ENCODE assay signal across 8 mouse cellular contexts in the genomic region with DNA sequence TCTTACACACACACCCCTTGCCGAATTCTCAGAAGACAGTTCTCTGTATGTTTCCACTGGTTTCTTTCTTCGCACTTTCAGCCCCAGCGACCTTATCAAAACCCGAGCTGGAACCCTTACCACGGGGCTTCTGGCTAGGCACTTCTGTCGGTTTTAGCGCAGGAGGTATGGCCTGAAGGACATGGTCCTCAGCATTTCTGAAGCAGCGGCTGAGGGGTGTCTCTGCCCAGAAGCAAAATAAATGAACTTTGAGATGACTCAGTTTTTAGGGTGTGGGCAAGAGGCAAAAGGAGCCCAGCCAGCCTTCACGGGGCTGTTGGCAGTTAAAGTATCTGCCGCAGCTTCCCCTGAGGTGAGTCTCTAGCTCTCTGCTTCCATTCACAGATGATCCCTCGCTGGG.
DNase-seq lines count a peak whose midpoint lies in the region; ATAC-seq and TF ChIP-seq lines count a peak whose summit lies in the region.

No protein-coding gene starts in this region.

- ATAC-seq in lung, embryonic 14.5 days (ENCODE audit: insufficient read depth), result no peak
- ATAC-seq in forebrain, embryonic 12.5 days (ENCODE audit: low FRiP score), result no peak
- ATAC-seq in limb, embryonic 12.5 days (ENCODE audit: insufficient number of reproducible peaks, insufficient read depth, low FRiP score, low TSS enrichment, low read depth), result no peak
- ATAC-seq in neural tube, embryonic 14.5 days (ENCODE audit: low read depth), result no peak
- ATAC-seq in monocyte, adult 5-6 weeks (replicated peaks; ENCODE audit: insufficient number of reproducible peaks, low FRiP score, low TSS enrichment, poor library complexity, severe bottlenecking), result no peak
- ATAC-seq in frontal cortex, adult (ENCODE audit: low TSS enrichment), result no peak

- no peak for TF ChIP-seq CTCF in lung, embryonic 14.5 days (IDR thresholded peaks at IDR 0.05; ENCODE audit: low read depth)

- no peaks in the 10 kb centered on the region for H3K36me3 ChIP-seq in lung, embryonic 14.5 days (ENCODE audit: insufficient read depth)
- no peaks in the 10 kb centered on the region for H3K36me3 ChIP-seq in forebrain, embryonic 12.5 days (replicated peaks)
- no peaks in the 10 kb centered on the region for H3K36me3 ChIP-seq in limb, embryonic 12.5 days
- H3K36me3 ChIP-seq in neural tube, embryonic 14.5 days (ENCODE audit: control insufficient read depth, insufficient read depth, low read length), result no peaks in the 10 kb centered on the region

- H3K4me3 ChIP-seq in lung, embryonic 14.5 days (ENCODE audit: low read depth, low read length), result peak overlapping the region; percentile 44
- 0 out of 2 replicates have a peak overlapping the region, but pooled peaks have one; percentile 8 for H3K4me3 ChIP-seq in forebrain, embryonic 12.5 days (replicated peaks)
- H3K4me3 ChIP-seq in limb, embryonic 12.5 days (replicated peaks), result peak overlapping the region; percentile 50
- peak overlapping the region; percentile 42; the same call in 1 of the 2 replicates for H3K4me3 ChIP-seq in neural tube, embryonic 14.5 days (ENCODE audit: low read depth, low read length)

- peak overlapping the region; percentile 70 for H3K4me2 ChIP-seq in lung, embryonic 14.5 days
- H3K4me2 ChIP-seq in forebrain, embryonic 12.5 days, result peak overlapping the region; percentile 89
- peak overlapping the region; percentile 87 for H3K4me2 ChIP-seq in limb, embryonic 12.5 days
- H3K4me2 ChIP-seq in neural tube, embryonic 14.5 days (ENCODE audit: low read depth, low read length), result peak overlapping the region; percentile 76; the same call in 1 of the 2 replicates

- H3K9ac ChIP-seq in lung, embryonic 14.5 days, result peak overlapping the region; percentile 8; the same call in 1 of the 2 replicates
- no peak overlapping the region for H3K9ac ChIP-seq in forebrain, embryonic 12.5 days
- no peak overlapping the region for H3K9ac ChIP-seq in limb, embryonic 12.5 days (replicated peaks)
- no peak overlapping the region for H3K9ac ChIP-seq in neural tube, embryonic 14.5 days (replicated peaks; ENCODE audit: low read depth, low read length)

- WGBS in lung, embryonic 14.5 days, result 15% methylated on average over 11 of the region's 11 CpGs
- 36% methylated on average over 11 of the region's 11 CpGs for WGBS in forebrain, embryonic 12.5 days
- 15% methylated on average over 11 of the region's 11 CpGs for WGBS in limb, embryonic 12.5 days
- 26% methylated on average over 11 of the region's 11 CpGs for WGBS in neural tube, embryonic 14.5 days

- no peak for DNase-seq in lung, embryonic 14.5 days
- no peak for DNase-seq in lung, adult 18-20 months
- DNase-seq in layer of hippocampus, postnatal 25 days (ENCODE audit: extremely low spot score in 1 of 2, low spot score in 1 of 2), result no peak

- no peaks in the 10 kb centered on the region for H3K9me3 ChIP-seq in lung, embryonic 14.5 days (ENCODE audit: low read depth, low read length)
- H3K9me3 ChIP-seq in forebrain, embryonic 12.5 days, result no peaks in the 10 kb centered on the region
- no peaks in the 10 kb centered on the region for H3K9me3 ChIP-seq in limb, embryonic 12.5 days
- no peaks in the 10 kb centered on the region for H3K9me3 ChIP-seq in neural tube, embryonic 14.5 days (ENCODE audit: control insufficient read depth, low read length)

- H3K27ac ChIP-seq in lung, embryonic 14.5 days (ENCODE audit: low read depth), result no peak overlapping the region
- H3K27ac ChIP-seq in forebrain, embryonic 12.5 days, result no peak overlapping the region
- H3K27ac ChIP-seq in limb, embryonic 12.5 days, result no peak overlapping the region
- no peak overlapping the region for H3K27ac ChIP-seq in neural tube, embryonic 14.5 days (ENCODE audit: low read depth, low read length)

- peaks cover 3% of the 10 kb centered on the region; the same call in 1 of the 2 replicates for H3K4me1 ChIP-seq in lung, embryonic 14.5 days (ENCODE audit: insufficient read depth)
- H3K4me1 ChIP-seq in forebrain, embryonic 12.5 days, result peaks cover 17% of the 10 kb centered on the region
- 0 out of 2 replicates have a peak, but pooled peaks cover 10% of the 10 kb centered on the region for H3K4me1 ChIP-seq in limb, embryonic 12.5 days (replicated peaks)
- H3K4me1 ChIP-seq in neural tube, embryonic 14.5 days (ENCODE audit: control insufficient read depth, insufficient read depth, low read length), result no peaks in the 10 kb centered on the region

- H3K27me3 ChIP-seq in lung, embryonic 14.5 days (ENCODE audit: insufficient read depth, low read length), result peaks cover 28% of the 10 kb centered on the region
- H3K27me3 ChIP-seq in forebrain, embryonic 12.5 days, result peaks cover 31% of the 10 kb centered on the region
- H3K27me3 ChIP-seq in limb, embryonic 12.5 days, result peaks cover 50% of the 10 kb centered on the region
- H3K27me3 ChIP-seq in neural tube, embryonic 14.5 days (ENCODE audit: control insufficient read depth, insufficient read depth, low read length), result no peaks in the 10 kb centered on the region
